Mouse (Mus musculus): ENCODE measurements around the gene Rnf157. TPM values are rescaled to one million over a fixed set of nuclear protein-coding genes. Genes with fewer than 3 reads are reported as not detected.

Rnf157 gene
- polyA plus RNA-seq, 1 experiment from 2014 or later, result 36.8 TPM

DNA sequence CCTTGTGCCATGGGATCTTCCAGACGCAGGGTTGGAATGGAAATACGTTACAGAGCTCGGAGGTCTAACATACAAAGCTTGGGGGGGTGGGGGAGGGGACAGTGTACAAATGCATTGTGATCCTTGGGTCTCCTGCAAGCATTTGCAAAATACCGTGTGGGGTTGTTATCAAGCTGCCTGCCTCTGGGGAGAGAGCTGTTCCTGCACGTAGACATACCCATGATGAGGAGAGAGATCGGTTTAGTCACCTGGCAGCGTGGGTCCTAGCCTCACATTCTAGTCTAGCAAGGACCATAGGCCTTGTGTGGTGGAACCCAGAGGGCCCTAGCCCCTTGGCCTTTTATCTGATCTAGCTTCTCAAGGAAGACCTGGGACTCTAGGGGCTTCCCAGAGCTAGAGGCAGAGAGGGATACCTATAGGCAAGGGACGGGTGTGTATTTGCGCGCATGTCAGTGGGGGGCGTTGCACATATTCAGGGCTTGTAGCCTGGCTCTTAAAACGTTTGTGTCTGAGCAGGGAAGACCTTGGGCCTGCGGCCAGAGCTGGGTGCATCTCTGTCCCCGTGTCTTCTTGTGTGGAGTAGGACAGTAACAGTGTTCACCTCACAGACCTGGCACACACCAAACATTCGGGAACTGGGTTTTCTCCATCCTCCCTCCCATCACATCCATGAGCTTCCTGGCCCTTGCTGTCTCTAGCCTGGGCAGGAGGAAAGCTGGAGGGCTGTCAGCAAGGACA lies 29.5 kb upstream of the Rnf157 start:
- H3K9ac ChIP-seq, result no peak overlapping the region
- no peak for ATAC-seq (ENCODE audit: low FRiP score)
- H3K4me1 ChIP-seq, result peaks cover 15% of the 10 kb centered on the region
- H3K27ac ChIP-seq, result no peak overlapping the region
- H3K9me3 ChIP-seq, result no peaks in the 10 kb centered on the region
- peaks cover 20% of the 10 kb centered on the region for H3K36me3 ChIP-seq (replicated peaks)
- 79% methylated on average over 15 of the region's 15 CpGs for WGBS
- peaks cover 12% of the 10 kb centered on the region for H3K27me3 ChIP-seq
- H3K4me2 ChIP-seq, result no peak overlapping the region
- H3K4me3 ChIP-seq (replicated peaks), result no peak overlapping the region

DNA sequence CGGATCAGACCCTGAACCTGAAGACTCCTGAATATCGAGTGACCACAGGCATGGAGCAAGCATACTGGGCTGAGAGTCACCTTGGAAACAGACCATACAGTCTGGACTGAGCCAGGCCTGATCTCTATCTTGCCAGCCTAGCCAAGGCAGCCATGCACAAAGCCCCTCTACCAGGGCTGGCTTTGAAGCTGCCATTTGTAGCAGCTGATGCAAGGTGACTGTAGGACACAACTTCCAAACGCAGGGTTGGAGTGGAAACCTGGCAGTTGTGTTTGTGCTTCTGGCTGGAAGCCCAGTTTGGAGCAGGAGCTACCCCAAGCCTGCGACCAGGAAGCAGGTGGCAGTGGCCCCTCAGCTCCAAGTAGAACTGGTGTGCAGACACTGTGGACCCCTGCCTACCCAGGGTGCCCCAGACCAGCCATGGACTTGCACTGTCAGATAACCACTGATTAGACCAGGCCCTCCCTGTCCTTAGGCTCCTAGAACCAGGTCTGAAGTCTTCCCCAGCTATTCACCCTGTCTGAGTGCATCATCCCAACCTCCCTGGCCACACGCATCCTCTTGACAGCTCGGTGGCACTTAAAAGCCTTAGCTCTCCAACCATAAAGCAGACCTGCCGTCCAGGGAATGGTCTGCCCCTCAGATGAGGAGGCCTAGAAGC lies 27.7 kb upstream of the Rnf157 start:
- H3K9ac ChIP-seq, result no peak overlapping the region
- H3K36me3 ChIP-seq (replicated peaks), result peaks cover 36% of the 10 kb centered on the region
- ATAC-seq (ENCODE audit: low FRiP score), result no peak
- WGBS, result 87% methylated on average over 7 of the region's 7 CpGs
- peak overlapping the region; percentile 13; the same call in 1 of the 2 replicates for H3K27ac ChIP-seq
- no peak overlapping the region for H3K4me3 ChIP-seq (replicated peaks)
- no peaks in the 10 kb centered on the region; the same call in 1 of the 2 replicates for H3K27me3 ChIP-seq
- no peaks in the 10 kb centered on the region for H3K9me3 ChIP-seq
- peaks cover 28% of the 10 kb centered on the region for H3K4me1 ChIP-seq
- H3K4me2 ChIP-seq, result no peak overlapping the region

GRCm38 (mm10) chr11:116439269-116440240 lies 26.7 kb upstream of the Rnf157 start:
- 90% methylated on average over 19 of the region's 19 CpGs for WGBS
- Histone ChIP-seq H3K4me1 (peaks cover 33% of the 10 kb centered on the region), H3K4me2 (no peak overlapping the region), H3K27ac (no peak overlapping the region), H3K4me3 (replicated peaks) (no peak overlapping the region), H3K9me3 (no peaks in the 10 kb centered on the region), H3K9ac (no peak overlapping the region), H3K36me3 (replicated peaks) (peaks cover 36% of the 10 kb centered on the region), H3K27me3 (no peaks in the 10 kb centered on the region; the same call in 1 of the 2 replicates)
- ATAC-seq (ENCODE audit: low FRiP score), result no peak

- no peaks in the 10 kb centered on the region for H3K9me3 ChIP-seq
- ATAC-seq (ENCODE audit: low FRiP score), result no peak
- whole genome bisulfite sequencing, result 89% methylated on average over 11 of the region's 11 CpGs
- H3K9ac ChIP-seq, result no peak overlapping the region; the same call in 1 of the 2 replicates
- no peaks in the 10 kb centered on the region for H3K27me3 ChIP-seq
- no peak overlapping the region for H3K4me3 ChIP-seq (replicated peaks)
- H3K27ac ChIP-seq, result 0 out of 2 replicates have a peak overlapping the region, but pooled peaks have one; percentile 25
- peaks cover 36% of the 10 kb centered on the region for H3K36me3 ChIP-seq (replicated peaks)
- peaks cover 33% of the 10 kb centered on the region for H3K4me1 ChIP-seq
- H3K4me2 ChIP-seq, result no peak overlapping the region
Measured at GRCm38 (mm10) chr11:116437541-116437940, 24.7 kb upstream of the Rnf157 start.

- ATAC-seq (ENCODE audit: low FRiP score), result no peak
- WGBS, result 63% methylated on average over 4 of the region's 4 CpGs
- Histone ChIP-seq H3K9ac (peak overlapping the region; percentile 46; the same call in 1 of the 2 replicates), H3K4me1 (peaks cover 33% of the 10 kb centered on the region), H3K9me3 (no peaks in the 10 kb centered on the region), H3K4me3 (replicated peaks) (peak overlapping the region; percentile 93; the same call in 1 of the 2 replicates), H3K4me2 (peak overlapping the region; percentile 88), H3K36me3 (replicated peaks) (peaks cover 36% of the 10 kb centered on the region), H3K27me3 (peaks cover under 1% of the 10 kb centered on the region; the same call in 1 of the 2 replicates), H3K27ac (0 out of 2 replicates have a peak overlapping the region, but pooled peaks have one; percentile 25)
Measured at GRCm38 (mm10) chr11:116436725-116437331, 24.0 kb upstream of the Rnf157 start.

DNA sequence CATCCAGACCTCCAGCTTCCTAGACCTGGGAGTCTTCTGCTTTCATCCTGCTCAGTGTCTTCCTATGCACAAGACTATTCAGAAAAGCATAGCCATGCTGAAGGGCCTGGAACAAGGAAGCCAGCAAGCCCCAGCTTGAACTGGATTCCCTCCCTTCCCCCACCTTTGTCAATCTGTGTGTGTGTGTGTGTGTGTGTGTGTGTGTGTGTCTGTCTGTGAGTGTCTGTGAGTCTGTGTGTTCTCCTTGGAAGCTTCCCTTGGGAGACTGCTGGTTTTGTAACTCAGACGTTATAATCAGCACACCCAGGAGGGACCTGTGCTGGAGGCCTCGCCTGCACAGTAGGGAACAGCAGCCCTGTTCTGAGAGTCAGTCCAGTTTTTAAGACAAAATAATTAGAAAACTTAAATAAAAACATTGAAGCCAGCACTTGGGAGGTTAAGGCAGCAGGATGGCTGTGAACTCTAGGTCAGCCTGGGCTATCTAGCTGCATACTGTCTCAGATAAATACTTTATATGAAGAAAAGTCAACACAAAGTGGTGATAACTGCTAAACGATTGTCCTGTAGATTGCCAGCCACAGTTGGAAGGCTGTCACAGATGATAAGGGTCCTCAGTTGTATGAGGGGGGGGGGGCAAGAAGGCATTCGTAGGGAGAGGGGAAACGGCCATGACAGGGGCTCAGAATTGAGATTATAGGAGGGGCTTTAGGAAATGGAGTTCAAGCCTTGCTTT lies 23.3 kb upstream of the Rnf157 start:
- peak overlapping the region; percentile 53; the same call in 1 of the 2 replicates for H3K27ac ChIP-seq
- no peaks in the 10 kb centered on the region for H3K9me3 ChIP-seq
- H3K27me3 ChIP-seq, result peaks cover 8% of the 10 kb centered on the region; the same call in 1 of the 2 replicates
- 74% methylated on average over 5 of the region's 5 CpGs for WGBS
- ATAC-seq (ENCODE audit: low FRiP score), result no peak
- peak overlapping the region; percentile 88 for H3K4me2 ChIP-seq
- H3K4me1 ChIP-seq, result peaks cover 36% of the 10 kb centered on the region
- peak overlapping the region; percentile 46 for H3K9ac ChIP-seq
- H3K36me3 ChIP-seq (replicated peaks), result peaks cover 36% of the 10 kb centered on the region
- H3K4me3 ChIP-seq (replicated peaks), result peak overlapping the region; percentile 93

- 53% methylated on average over 12 of the region's 12 CpGs for WGBS
- peaks cover 43% of the 10 kb centered on the region for H3K4me1 ChIP-seq
Measured at GRCm38 (mm10) chr11:116434967-116435752, 22.3 kb upstream of the Rnf157 start.

GRCm38 (mm10) chr11:116434287-116434966 lies 21.6 kb upstream of the Rnf157 start:
- Histone ChIP-seq H3K4me3 (replicated peaks) (peak overlapping the region; percentile 93), H3K4me1 (peaks cover 43% of the 10 kb centered on the region), H3K27ac (peak overlapping the region; percentile 96), H3K4me2 (peak overlapping the region; percentile 88), H3K9me3 (no peaks in the 10 kb centered on the region), H3K9ac (peak overlapping the region; percentile 98), H3K36me3 (replicated peaks) (peaks cover 29% of the 10 kb centered on the region), H3K27me3 (peaks cover 13% of the 10 kb centered on the region; the same call in 1 of the 2 replicates)
- WGBS, result under 1% methylated on average over 53 of the region's 67 CpGs
- ATAC-seq (ENCODE audit: low FRiP score), result peak; percentile 3

More at GRCm38 (mm10) chr11:116434967-116435752, 22.3 kb upstream of the Rnf157 start:
- peaks cover 13% of the 10 kb centered on the region; the same call in 1 of the 2 replicates for H3K27me3 ChIP-seq
- ATAC-seq (ENCODE audit: low FRiP score), result 0 out of 2 replicates have a peak, but pooled peaks have one; percentile 1
- H3K4me3 ChIP-seq (replicated peaks), result peak overlapping the region; percentile 93
- peak overlapping the region; percentile 98 for H3K9ac ChIP-seq
- H3K4me2 ChIP-seq, result peak overlapping the region; percentile 88
- H3K27ac ChIP-seq, result peak overlapping the region; percentile 96
- H3K36me3 ChIP-seq (replicated peaks), result peaks cover 36% of the 10 kb centered on the region
- no peaks in the 10 kb centered on the region for H3K9me3 ChIP-seq

DNA sequence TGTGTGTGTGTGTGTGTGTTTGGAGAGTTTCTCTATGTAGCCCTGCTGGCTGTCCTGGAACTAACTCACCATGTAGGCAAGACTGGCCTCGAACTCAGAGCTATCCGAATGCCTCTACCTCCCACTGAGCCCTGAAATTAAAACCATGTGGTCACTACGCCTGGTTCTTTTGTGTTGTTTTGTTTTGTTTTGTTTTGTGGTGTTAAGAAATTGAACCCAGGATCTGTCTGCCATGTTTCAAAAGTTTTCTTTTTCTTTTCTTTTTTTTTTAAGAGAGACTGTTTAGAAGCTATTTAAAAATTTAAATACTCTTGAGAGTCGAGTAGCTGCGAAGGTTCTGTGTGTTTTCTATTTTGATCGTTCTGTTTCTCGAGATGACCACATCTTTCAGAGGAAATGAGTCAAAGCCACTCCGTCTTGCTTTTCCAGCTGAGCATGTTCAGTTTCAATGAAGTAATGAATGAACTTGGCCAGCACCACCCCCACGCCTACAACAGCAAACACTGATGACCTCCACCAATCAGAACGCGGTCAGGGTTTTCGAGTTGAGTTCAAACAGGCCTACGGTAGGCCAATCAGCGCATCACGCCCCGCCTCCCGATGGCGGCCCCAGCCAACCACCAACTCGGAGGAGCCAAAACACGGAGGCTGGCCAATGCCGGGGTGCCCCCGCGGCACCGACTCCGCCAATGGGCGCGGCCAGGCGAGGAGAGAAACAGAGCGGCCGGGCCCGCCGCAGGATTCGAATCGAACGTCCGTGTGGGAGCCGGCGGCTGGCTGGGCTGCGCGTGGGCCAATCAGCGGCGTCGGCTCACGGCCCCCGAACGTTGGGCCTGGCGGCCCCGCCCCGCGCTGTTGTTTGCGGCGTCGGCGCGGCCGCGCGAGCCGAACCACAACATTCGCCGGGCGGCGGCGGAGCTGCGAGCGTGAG lies 20.8 kb upstream of the Rnf157 start, which contains the start of gene Ubald2:
Gene Ubald2 (plus strand): TSS at position 739 of the 931 bp plus-strand sequence.
- Histone ChIP-seq H3K4me1 (peaks cover 40% of the 10 kb centered on the region), H3K9me3 (no peaks in the 10 kb centered on the region)

More for the DNA sequence above, 20.8 kb upstream of the Rnf157 start, which contains the start of gene Ubald2:
- Histone ChIP-seq H3K4me2 (peak within 1 kb of the TSS; percentile 88), H3K27ac (peak within 1 kb of the TSS; percentile 96), H3K4me3 (replicated peaks) (peak within 1 kb of the TSS; percentile 93), H3K36me3 (replicated peaks) (peaks cover 23% of the 10 kb centered on the region), H3K27me3 (peaks cover 13% of the 10 kb centered on the region; the same call in 1 of the 2 replicates), H3K9ac (peak within 1 kb of the TSS; percentile 98)
- ATAC-seq (ENCODE audit: low FRiP score), result peak; percentile 99
- 2% methylated on average over 57 of the region's 66 CpGs for WGBS

All from forebrain, embryonic 12.5 days (tissue).